Mouse (Mus musculus): ENCODE data around the gene Cluh. TPM values are rescaled to one million over a fixed set of nuclear protein-coding genes. Genes with fewer than 3 reads are reported as not detected.
A peak's percentile ranks its signal among the peaks of the same experiment; 100 is the strongest.

Cluh gene
- total and polyA plus RNA-seq, 3 experiments: 19.4 to 60.3 (median 37.9) TPM

GRCm38 (mm10) chr11:74627481-74627880 lies 21.8 kb upstream of the Cluh start:
- TF ChIP-seq CTCF (IDR thresholded peaks at IDR 0.05; ENCODE audit: low read depth, low read length) (no peak), GATA1 (IDR thresholded peaks at IDR 0.05; ENCODE audit: borderline replicate concordance, low read length) (no peak), GATA2 (IDR thresholded peaks at IDR 0.05; ENCODE audit: borderline replicate concordance, low read depth, low read length) (no peak), TAL1 (conservative IDR thresholded peaks at IDR 0.05; ENCODE audit: low read depth, low read length) (no peak), POLR2AphosphoS5 (IDR thresholded peaks at IDR 0.05; ENCODE audit: insufficient replicate concordance, low read depth, low read length) (no peak)
- H3K9me3 ChIP-seq (replicated peaks): no peaks in the 10 kb centered on the region
- DNase-seq (ENCODE audit: low spot score) (no peak), ATAC-seq (ENCODE audit: extremely low read depth, insufficient number of reproducible peaks, low FRiP score, poor library complexity, severe bottlenecking) (no peak)
- H3K4me1 ChIP-seq (ENCODE audit: insufficient read depth, low read depth, low read length): peaks cover 37% of the 10 kb centered on the region
- no peaks in the 10 kb centered on the region for H3K36me3 ChIP-seq (replicated peaks)
- no peak overlapping the region for H3K4me3 ChIP-seq (ENCODE audit: low read depth, low read length)
- H3K27me3 ChIP-seq (ENCODE audit: insufficient read depth, low read length): no peaks in the 10 kb centered on the region

GRCm38 (mm10) chr11:74631880-74632789 lies 17.2 kb upstream of the Cluh start:
- ATAC-seq (ENCODE audit: extremely low read depth, insufficient number of reproducible peaks, low FRiP score, poor library complexity, severe bottlenecking) (peak; percentile 22; the same call in 1 of the 2 replicates), DNase-seq (ENCODE audit: low spot score) (no peak)
- no peaks in the 10 kb centered on the region for H3K36me3 ChIP-seq (replicated peaks)
- H3K4me3 ChIP-seq (ENCODE audit: low read depth, low read length): no peak overlapping the region
- H3K27me3 ChIP-seq (ENCODE audit: insufficient read depth, low read length): peaks cover 4% of the 10 kb centered on the region
- H3K9me3 ChIP-seq (replicated peaks): no peaks in the 10 kb centered on the region
- H3K4me1 ChIP-seq (ENCODE audit: insufficient read depth, low read depth, low read length): peaks cover 27% of the 10 kb centered on the region
- TF ChIP-seq GATA2 (IDR thresholded peaks at IDR 0.05; ENCODE audit: borderline replicate concordance, low read depth, low read length) (no peak), GATA1 (IDR thresholded peaks at IDR 0.05; ENCODE audit: borderline replicate concordance, low read length) (no peak), TAL1 (conservative IDR thresholded peaks at IDR 0.05; ENCODE audit: low read depth, low read length) (no peak), POLR2AphosphoS5 (IDR thresholded peaks at IDR 0.05; ENCODE audit: insufficient replicate concordance, low read depth, low read length) (no peak), CTCF (IDR thresholded peaks at IDR 0.05; ENCODE audit: low read depth, low read length) (no peak)

DNA sequence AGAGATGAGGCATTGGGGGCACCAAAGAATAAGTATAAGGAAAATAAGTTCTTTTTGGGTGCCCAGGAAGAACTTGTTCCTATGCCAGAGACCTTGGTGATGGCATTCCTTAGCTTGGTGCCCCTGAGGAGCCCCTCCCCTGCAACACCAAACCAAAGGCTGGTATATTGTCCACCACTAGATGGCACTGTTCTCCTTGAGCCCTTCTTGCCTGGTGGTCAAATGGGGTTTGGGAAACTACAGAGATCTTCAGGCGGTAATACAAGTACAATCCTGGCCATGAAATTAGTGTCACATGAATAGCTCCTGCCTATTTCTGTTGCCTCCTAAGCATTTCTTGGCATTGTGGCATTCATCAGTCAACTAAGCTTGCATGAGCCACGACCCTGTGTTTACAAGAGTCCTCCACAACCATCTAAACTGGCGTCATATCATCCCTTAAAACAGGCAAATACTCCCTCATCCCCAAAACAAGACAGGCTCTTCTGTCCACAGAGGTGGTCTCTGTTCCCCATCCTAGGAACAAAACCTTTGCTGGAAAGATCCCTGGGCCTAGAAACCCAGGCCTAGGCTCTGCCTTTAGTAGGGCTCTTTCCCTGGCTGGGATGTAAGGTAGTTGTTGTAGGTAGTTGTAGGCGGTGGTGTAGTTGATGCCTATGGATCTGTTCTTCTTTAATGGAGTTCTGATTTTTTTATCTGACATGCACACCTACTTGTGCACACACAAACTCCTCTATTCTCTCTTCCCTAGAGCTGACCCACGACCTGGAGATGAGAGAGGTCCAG lies 14.6 kb upstream of the Cluh start:
- no peak; the same call in 1 of the 2 replicates for ATAC-seq (ENCODE audit: extremely low read depth, insufficient number of reproducible peaks, low FRiP score, poor library complexity, severe bottlenecking)
- peaks cover 41% of the 10 kb centered on the region for H3K4me1 ChIP-seq (ENCODE audit: insufficient read depth, low read depth, low read length)
- no peaks in the 10 kb centered on the region for H3K36me3 ChIP-seq (replicated peaks)
- no peaks in the 10 kb centered on the region for H3K9me3 ChIP-seq (replicated peaks)
- no peak overlapping the region for H3K4me3 ChIP-seq (ENCODE audit: low read depth, low read length)
- TF ChIP-seq POLR2AphosphoS5 (IDR thresholded peaks at IDR 0.05; ENCODE audit: insufficient replicate concordance, low read depth, low read length): no peak
- TF ChIP-seq GATA2 (IDR thresholded peaks at IDR 0.05; ENCODE audit: borderline replicate concordance, low read depth, low read length): no peak
- TF ChIP-seq GATA1 (IDR thresholded peaks at IDR 0.05; ENCODE audit: borderline replicate concordance, low read length): no peak
- peak; percentile 78 for TF ChIP-seq CTCF (IDR thresholded peaks at IDR 0.05; ENCODE audit: low read depth, low read length)
- TF ChIP-seq TAL1 (conservative IDR thresholded peaks at IDR 0.05; ENCODE audit: low read depth, low read length): no peak
- peak; percentile 43 for DNase-seq (ENCODE audit: low spot score)
- H3K27me3 ChIP-seq (ENCODE audit: insufficient read depth, low read length): peaks cover 29% of the 10 kb centered on the region

DNA sequence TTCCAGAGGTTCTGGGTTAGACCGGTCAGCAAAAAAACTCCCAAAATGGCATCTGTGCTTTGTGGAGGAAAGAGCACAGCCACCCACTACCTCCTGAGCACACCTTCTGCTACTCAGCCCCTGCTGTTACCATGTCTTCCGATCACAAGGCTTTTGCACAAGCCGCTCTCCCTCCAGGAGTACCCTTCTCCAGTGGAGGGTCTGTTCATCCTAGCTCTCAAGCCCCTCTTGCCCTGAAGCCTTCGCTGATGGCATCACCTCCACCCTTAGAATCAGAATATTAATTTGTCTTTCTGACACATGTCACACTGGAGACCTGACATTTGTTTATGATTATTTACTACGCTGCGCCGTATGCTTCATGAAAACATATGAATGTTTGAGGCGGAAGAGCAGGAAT lies 11.8 kb upstream of the Cluh start:
- H3K4me1 ChIP-seq (ENCODE audit: insufficient read depth, low read depth, low read length): peaks cover 30% of the 10 kb centered on the region
- H3K27me3 ChIP-seq (ENCODE audit: insufficient read depth, low read length): peaks cover 57% of the 10 kb centered on the region
- no peak for ATAC-seq (ENCODE audit: extremely low read depth, insufficient number of reproducible peaks, low FRiP score, poor library complexity, severe bottlenecking)
- no peaks in the 10 kb centered on the region for H3K9me3 ChIP-seq (replicated peaks)
- no peak for DNase-seq (ENCODE audit: low spot score)
- no peaks in the 10 kb centered on the region for H3K36me3 ChIP-seq (replicated peaks)
- peak overlapping the region; percentile 71; the same call in 1 of the 2 replicates for H3K4me3 ChIP-seq (ENCODE audit: low read depth, low read length)
- TF ChIP-seq CTCF (IDR thresholded peaks at IDR 0.05; ENCODE audit: low read depth, low read length): no peak
- no peak for TF ChIP-seq GATA2 (IDR thresholded peaks at IDR 0.05; ENCODE audit: borderline replicate concordance, low read depth, low read length)
- TF ChIP-seq POLR2AphosphoS5 (IDR thresholded peaks at IDR 0.05; ENCODE audit: insufficient replicate concordance, low read depth, low read length): no peak
- TF ChIP-seq TAL1 (conservative IDR thresholded peaks at IDR 0.05; ENCODE audit: low read depth, low read length): no peak
- no peak for TF ChIP-seq GATA1 (IDR thresholded peaks at IDR 0.05; ENCODE audit: borderline replicate concordance, low read length)

DNA sequence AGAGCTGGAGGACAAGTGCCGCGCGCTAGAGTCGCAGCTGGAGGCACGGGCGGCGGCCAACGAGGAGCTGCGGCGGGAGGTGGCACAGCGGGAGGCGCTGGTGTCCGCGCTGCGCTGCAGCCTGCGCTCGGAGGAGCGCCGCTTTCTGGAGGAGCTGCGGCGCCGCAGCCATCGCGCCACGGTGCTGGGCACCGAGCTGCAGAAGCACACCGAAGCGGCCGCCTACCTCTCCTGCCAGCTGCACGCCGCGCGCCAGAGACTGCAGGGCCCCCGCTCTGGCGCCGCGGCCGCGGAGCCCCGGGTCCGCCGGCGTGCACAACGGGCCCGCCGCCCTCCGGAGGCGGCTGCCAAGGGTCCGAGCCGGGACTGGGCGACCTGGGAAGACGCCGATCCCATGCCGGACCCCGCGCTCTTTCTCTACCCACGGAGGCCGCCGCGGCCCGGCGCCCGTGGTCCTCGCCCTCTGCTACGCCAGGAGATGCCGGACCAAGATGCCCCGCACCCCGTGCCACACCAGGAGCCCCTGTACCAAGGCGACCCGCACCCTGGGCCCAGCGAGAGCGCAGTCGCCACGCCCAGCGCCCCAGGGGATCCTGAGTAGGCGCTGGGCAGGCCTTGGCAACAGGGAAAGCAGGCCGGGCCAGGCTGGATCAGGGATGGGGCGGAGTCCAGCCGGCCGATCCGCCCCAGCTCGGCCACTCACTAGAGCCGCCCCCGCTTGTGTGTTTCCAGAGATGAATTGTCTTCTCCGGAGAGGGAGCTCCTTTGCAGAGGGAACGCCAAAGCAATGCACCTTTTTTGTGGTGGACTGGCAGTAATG lies 11.1 kb upstream of the Cluh start:
- H3K9me3 ChIP-seq (replicated peaks): no peaks in the 10 kb centered on the region
- DNase-seq (ENCODE audit: low spot score) (peak; percentile 48), ATAC-seq (ENCODE audit: extremely low read depth, insufficient number of reproducible peaks, low FRiP score, poor library complexity, severe bottlenecking) (no peak)
- peaks cover 31% of the 10 kb centered on the region for H3K4me1 ChIP-seq (ENCODE audit: insufficient read depth, low read depth, low read length)
- no peak for TF ChIP-seq TAL1 (conservative IDR thresholded peaks at IDR 0.05; ENCODE audit: low read depth, low read length)
- TF ChIP-seq GATA1 (IDR thresholded peaks at IDR 0.05; ENCODE audit: borderline replicate concordance, low read length): no peak
- no peak for TF ChIP-seq CTCF (IDR thresholded peaks at IDR 0.05; ENCODE audit: low read depth, low read length)
- TF ChIP-seq POLR2AphosphoS5 (IDR thresholded peaks at IDR 0.05; ENCODE audit: insufficient replicate concordance, low read depth, low read length): no peak
- no peak for TF ChIP-seq GATA2 (IDR thresholded peaks at IDR 0.05; ENCODE audit: borderline replicate concordance, low read depth, low read length)
- H3K4me3 ChIP-seq (ENCODE audit: low read depth, low read length): peak overlapping the region; percentile 71
- H3K27me3 ChIP-seq (ENCODE audit: insufficient read depth, low read length): peaks cover 57% of the 10 kb centered on the region
- no peaks in the 10 kb centered on the region for H3K36me3 ChIP-seq (replicated peaks)
